Mouse (Mus musculus) common myeloid progenitor, adult 5-6 weeks (primary cell): Measurements from ENCODE around the gene Slf1. TPM values are rescaled to one million over a fixed set of nuclear protein-coding genes. Genes with fewer than 3 reads are reported as not detected.
"Not testable (repeated sequence)": the region's sequence is repeated elsewhere in the genome, so short reads cannot be mapped to it uniquely, and the experiment has no call there.

ENCODE experiments used
- ATAC-seq: replicated peaks from 2 replicates; pipeline ENCODE4 v1.8.0; 2016; ENCODE audit warnings: low read depth, mild to moderate bottlenecking, moderate TSS enrichment, inconsistent platforms; ENCODE audit not compliant: poor library complexity, severe bottlenecking
- total RNA-seq: library from RNA; stranded (forward); fragments of 200-1000, 187-1606 nt; gene quantifications from 2 replicates; pipeline ENCODE4 v1.2.3, GENCODE M21; 2017

Gene Slf1
- 37.3 and 37.8 TPM in 2 replicates for total RNA-seq

DNA sequence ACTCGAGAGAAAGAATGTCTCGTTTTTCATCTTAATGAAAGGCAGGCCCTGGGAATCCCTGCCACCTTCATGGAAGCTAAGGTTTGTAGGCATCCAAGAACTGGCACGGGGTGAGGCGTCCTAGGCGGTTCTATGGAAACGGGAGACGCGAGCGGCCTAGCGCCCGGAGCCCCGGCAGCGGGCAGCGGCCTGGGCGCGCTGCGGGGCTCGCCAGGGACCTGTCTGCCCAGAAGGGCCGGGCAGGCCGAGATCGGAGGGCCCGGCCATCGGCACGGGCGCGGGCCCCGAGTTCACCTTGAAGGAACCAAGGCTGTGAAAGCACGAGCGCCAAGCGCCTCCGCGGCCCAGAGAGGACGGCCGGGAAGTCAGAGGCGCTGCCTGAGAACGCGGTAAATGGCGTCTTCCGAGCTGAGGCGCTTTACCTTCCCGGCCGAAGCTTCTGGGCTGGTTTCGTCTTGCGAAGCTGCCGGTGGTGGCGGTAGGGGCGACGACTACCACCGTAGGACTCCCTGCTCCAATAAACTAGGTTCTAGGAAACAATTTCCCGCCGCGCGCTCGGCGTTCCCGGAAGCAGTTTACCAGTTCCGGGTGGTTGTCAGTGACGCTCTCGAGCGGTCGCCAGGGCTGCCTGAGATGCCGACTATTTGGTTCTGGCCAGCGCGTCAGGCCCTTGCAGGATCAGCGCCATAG is at the start of gene Slf1, which contains the start of gene 2210408I21Rik:
Slf1 (minus strand) TSS at position 543 of the 690 bp plus-strand sequence.
2210408I21Rik (plus strand) TSS at position 610 of the 690 bp plus-strand sequence.
- peak; percentile 98 for ATAC-seq

DNA sequence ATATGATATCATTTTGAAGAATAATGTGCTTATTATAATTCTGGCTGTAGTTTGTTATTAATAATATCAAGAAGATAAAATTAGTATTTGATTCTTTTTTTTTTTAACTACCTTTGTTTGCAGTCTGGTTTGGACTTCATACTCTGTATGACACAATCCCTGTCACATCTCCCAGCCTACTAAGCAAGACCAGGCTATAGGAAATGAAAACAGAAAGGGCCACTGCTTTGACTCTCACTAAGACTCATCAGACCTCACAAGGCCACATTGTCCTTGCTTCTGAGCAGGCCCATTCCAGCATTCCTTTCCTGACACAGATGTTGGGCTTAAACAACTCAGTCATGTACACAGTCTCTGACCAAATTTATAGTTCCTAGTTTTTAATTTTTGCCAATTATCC is 42.7 kb upstream of the Slf1 start:
- ATAC-seq, result no peak

GRCm38 (mm10) chr13:77140890-77141289 is 5.6 kb upstream of the Slf1 start:
- no peak for ATAC-seq

DNA sequence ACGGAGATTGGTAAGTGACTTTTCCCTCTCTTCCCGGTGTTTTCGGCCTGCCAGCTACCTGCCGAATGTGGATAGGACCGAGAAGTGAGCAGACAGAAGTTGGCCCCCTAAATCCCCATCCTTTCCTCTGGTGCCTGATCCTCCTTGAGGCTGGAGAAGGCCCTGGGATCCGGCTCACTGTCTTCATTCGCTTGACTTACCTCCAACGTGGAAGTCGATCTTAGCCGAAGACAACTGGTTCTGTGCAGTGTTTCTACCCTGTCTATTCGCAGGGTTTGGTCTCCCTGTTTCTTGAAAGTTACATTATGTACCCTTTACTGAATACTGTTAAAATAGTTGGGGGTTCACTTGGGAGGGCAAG is 328 bp upstream of the Slf1 start:
- peak; percentile 64 for ATAC-seq

GRCm38 (mm10) chr13:77131132-77131531 is 4.1 kb downstream of the Slf1 start:
- ATAC-seq, result no peak

DNA sequence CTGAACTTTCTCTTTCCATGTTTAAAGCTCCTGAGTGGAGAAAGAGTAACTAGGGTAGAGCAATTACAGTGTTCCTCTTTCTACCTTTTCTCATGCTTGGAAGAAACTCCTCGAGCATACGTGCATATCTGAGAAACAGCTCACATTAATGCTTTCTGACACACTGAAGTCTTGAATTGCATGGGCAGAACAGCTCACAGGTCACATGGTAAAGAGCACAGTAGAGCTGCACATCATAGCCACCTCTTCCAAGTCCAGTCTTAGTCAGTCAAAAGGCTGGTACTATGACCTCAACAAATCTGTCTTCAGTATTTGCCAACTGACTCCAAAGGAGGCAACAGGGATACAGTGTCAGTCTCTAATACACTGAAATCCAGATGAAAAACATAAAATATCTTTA is 7.0 kb downstream of the Slf1 start:
- ATAC-seq, result no peak

DNA sequence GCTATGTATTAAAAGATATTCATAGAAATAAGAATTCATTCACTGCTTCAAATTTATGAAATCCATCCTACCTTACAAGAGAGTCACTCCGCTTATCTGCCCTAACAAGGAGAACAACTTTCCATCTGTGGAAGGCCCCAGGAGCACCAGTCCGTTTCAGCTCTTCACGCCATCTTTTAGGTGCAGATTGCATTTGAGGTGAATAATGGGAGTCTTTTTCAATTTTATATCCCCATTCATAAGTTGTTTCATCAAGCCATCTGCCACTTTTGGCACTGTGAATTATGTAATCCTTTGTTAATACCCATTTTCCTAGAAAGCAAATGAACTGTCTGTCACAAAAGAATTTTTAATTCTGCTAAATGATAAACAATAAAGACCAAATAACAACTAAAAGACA is 10.1 kb downstream of the Slf1 start:
- ATAC-seq, result no peak

GRCm38 (mm10) chr13:77118695-77119094 is 16.6 kb downstream of the Slf1 start:
- ATAC-seq, result no peak

- ATAC-seq, result no peak
Observed at GRCm38 (mm10) chr13:77107734-77108133, 27.5 kb downstream of the Slf1 start.

- not testable (repeated sequence) for ATAC-seq
Observed at GRCm38 (mm10) chr13:77092876-77093275, 42.4 kb downstream of the Slf1 start.

DNA sequence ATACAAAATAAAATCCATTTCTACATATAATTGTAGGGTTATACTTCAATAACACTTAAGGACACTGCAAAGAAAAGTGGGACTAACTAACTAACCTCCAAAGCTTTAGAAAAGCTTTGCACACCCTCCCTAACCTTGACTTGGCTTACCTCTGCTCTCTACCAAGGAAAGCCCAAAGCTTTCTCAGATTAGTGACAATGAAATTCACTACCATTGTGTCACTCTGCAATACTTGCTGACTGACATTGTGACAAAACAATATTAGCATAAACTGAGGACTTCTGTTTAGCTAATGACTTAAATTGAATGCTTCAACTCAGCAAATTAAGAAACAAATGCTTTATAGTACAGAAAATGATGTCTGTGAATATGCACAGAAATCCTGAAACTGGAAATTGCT is 63.2 kb downstream of the Slf1 start:
- ATAC-seq, result no peak

DNA sequence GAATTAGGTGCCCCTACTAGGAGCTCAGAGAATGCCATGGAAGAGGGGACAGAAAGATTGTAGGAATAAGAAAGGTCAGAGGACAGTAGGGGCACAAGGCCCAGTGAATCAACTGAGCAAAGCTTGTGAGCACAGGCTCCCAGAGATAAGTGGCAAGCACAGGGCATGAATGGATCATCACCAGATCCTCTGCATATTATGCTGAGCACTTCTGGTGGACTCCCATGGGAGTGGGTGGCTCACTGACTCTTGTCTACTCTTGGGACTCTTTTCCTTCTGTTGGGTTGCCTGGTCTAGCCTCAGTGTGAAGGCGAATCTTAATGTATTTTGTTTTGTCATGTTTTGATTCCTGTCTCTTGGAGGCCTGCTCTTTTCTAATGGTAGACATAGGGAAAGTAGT is 66.4 kb downstream of the Slf1 start:
- ATAC-seq, result no peak

DNA sequence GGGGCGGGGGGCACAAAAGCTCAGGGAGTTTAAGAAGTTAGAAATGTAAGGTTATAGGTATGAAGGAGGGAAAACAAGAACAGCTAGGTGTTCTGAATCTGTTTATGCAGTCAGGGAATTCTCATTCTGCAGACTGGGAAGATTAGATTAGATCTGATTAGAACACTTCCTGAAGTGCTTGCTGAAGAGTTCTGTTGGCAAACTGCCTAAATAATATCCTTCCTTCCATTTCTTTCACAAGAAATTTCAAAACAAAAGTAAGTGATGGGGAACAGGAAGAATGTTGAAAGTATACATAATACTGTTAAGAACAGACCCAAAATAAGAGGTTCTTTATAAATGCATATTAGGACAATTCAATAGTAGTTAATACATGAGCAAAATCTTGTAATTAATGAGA is 72.1 kb downstream of the Slf1 start:
- no peak for ATAC-seq

- no peak for ATAC-seq
Observed at GRCm38 (mm10) chr13:77049736-77050135, 85.5 kb downstream of the Slf1 start.

DNA sequence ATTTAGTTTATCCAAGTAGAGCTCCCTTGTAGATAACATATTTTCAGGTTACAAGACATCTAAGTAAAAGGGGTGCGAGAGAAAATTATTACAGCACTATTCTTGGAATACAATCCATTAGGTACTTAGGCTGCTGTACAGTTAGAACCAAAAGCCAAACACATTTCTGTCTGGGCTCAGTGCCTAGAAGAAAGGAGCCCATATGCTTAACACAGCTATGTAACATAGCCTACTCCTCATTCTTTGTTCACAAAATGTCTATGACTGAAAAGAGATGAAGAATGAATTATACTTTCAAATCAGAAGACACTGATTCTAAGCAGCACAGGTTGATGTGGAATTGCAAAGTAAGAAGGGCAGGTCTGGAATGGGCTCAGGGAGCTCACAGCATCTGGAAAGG is 86.8 kb downstream of the Slf1 start:
- no peak for ATAC-seq

GRCm38 (mm10) chr13:77047179-77047931 is 87.9 kb downstream of the Slf1 start:
- no peak for ATAC-seq

GRCm38 (mm10) chr13:77046416-77046815 is 88.9 kb downstream of the Slf1 start:
- ATAC-seq, result no peak

DNA sequence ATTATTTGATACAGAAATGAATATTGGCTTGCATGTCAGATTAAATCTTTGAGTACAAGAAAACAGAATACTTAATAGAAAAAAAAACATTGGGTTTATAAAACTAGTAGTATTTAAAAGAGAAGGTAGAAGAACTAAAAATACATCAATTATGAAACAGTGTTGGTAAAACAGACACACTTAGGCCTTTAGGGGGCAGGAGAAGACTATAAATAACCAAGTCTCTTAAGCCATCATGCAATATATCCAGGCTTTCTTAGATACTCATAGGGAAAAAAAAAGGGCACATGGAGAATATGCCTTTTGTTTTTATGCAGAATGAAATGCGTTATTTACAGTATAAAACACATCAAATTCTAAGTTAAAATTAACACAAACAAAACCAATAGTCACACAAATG is 89.9 kb downstream of the Slf1 start:
- 0 out of 2 replicates have a peak, but pooled peaks have one; percentile 52 for ATAC-seq

GRCm38 (mm10) chr13:77043375-77043774 is 91.9 kb downstream of the Slf1 start:
- no peak for ATAC-seq

- no peak for ATAC-seq
Observed at GRCm38 (mm10) chr13:77029594-77029993, 105.7 kb downstream of the Slf1 start.

DNA sequence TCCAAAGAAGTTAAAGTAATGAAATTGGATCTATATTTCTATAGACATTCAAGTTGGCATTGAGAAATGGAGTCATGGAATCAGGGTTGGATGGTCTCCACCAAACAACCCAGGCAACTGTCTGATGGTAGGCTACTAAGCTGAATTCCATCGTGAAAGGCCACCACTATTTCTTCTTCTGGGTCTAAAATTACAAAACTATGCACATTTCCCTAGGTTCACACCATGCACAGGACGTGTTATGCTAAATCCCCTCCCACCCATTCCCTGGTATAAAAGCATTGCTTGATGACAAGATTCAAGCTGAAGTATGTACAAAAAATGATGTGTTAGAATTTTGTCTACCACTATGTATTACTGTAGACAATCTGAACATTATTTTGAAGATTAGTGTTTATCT is 116.4 kb downstream of the Slf1 start:
- ATAC-seq, result no peak

DNA sequence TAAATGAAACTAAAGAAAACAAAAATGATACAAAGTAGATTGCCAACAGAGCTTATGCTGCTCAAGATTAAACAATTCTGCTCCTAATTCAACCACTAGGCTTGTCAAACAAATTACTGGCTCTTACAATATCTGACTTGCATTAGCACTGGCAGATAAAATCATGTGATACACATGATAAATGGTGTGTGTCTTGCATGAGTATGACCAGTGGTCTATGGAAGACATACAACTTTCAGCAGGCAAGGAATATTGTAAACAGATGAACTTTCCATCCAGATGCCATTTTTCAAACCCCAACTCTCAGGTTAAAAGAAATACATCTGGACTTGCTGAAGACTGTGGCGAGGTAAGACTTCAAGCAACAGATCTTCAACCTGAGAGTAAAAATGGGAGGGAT is 131.6 kb downstream of the Slf1 start:
- ATAC-seq, result no peak
